Mouse (Mus musculus) kidney, postnatal 25 days (tissue): ENCODE results near the gene Rad51c.
"Not testable (repeated sequence)": the region's sequence is repeated elsewhere in the genome, so short reads cannot be mapped to it uniquely, and the experiment has no call there.

Source experiments
- DNase-seq, 2 experiments: peaks; one replicate each; pipeline ENCODE4 v3.0.0; 2021; ENCODE audit warnings: mixed read lengths in 2 of 2

The Rad51c gene

DNA sequence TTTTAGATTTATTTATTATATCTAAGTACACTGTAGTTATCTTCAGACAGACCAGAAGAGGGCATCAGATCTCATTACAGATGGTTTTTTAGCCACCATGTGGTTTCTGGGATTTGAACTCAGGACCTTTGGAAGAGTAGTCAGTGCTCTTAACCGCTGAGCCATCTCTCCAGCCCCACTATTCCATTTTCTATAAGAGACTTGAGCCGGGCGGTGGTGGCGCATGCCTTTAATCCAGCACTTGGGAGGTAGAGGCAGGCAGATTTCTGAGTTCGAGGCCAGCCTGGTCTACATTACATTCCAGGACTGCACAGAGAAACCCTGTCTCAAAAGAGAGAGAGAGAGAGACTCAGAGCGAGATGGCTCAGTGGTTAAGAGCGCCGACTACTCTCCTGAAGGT is 27.1 kb upstream of the Rad51c start:
- not testable (repeated sequence) for DNase-seq

- no peak for DNase-seq
Observed at GRCm38 (mm10) chr11:87430374-87430773, 25.6 kb upstream of the Rad51c start.

- no peak for DNase-seq
Observed at GRCm38 (mm10) chr11:87429363-87429762, 24.6 kb upstream of the Rad51c start.

DNA sequence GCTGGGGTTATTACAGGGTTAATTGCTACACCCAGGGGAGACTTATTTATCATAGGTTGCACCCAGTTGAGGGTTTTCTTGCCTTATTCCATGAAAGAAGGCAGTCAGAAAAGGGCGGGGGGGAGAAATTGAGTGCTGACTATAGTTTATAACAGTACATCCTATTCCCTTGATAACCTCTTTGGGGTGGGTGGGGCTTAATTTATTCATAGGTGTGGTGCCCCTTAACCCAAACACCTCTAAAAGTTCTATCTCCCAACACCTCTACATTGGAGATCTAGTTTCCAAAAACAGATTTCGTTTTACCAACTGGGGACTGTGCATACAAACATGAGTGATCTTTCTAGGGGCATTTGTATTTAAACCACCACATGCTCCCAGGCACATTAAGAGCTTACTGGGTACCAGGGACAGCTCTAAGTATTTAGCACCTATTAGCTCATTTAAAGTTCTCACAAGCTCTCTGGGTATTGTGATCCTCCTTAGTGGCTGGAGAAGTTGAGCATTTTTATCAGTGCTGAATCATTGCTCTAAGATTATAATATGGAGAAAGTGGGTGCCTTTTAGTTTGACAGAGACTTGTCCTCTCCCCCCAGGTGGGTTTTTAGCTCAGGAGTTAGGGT is 23.4 kb upstream of the Rad51c start:
- DNase-seq: no peak

DNA sequence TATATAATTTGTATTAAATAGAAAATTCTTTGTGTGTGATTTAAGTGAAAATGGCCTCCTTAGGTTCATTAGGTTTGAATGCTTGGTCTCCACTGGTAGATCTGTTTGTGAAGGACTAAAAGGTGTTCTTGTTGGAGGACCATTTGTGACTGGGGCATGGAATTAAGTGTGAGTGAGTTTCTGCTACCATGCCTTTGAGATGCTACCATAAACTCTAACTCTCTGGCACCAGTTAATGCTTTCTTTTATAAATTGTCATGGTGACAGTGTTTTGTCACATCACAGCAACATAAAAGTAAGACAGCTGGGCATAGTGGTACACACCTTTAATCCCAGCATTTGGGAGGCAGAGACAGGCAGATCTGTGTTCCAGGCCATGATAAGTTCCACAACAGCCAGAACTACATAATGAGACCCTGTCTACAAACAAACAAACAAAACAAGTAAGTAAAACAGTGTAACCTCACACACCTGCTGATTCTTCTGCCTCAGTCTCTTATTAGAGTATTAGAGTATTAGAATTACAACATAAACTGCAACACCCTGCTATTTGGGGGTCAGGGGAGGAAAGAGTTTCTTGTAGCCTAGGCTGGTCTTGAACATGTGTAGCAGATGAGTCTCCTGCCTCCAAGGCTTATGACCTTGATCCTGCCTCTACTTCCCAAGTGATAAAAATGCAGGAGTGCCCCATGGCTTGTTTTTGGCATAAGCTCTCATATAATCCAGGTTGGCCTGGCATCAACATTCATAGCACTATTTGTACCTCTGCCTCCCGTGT is 22.7 kb upstream of the Rad51c start:
- no peak for DNase-seq

- DNase-seq: peak; percentile 89 to 92
Observed at GRCm38 (mm10) chr11:87426450-87427250, 21.9 kb upstream of the Rad51c start.

DNA sequence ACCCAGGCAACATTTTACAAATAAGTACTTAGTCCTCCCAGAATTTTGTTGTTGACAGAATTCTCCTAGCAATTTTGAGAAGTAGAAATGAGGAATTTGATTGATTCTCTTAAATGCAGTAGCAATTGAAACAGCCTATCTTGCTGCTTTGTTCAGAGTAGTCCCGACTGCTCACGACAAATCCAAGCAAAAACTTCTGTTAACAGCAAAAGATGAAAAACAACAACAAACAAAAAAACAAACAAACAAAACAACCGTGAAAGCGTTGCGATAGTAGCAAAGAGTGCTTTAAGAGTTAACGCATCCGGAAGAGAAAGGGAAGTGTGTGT is 21.3 kb upstream of the Rad51c start:
- DNase-seq: no peak

GRCm38 (mm10) chr11:87423551-87424325 is 19.0 kb upstream of the Rad51c start:
- no peak for DNase-seq

DNA sequence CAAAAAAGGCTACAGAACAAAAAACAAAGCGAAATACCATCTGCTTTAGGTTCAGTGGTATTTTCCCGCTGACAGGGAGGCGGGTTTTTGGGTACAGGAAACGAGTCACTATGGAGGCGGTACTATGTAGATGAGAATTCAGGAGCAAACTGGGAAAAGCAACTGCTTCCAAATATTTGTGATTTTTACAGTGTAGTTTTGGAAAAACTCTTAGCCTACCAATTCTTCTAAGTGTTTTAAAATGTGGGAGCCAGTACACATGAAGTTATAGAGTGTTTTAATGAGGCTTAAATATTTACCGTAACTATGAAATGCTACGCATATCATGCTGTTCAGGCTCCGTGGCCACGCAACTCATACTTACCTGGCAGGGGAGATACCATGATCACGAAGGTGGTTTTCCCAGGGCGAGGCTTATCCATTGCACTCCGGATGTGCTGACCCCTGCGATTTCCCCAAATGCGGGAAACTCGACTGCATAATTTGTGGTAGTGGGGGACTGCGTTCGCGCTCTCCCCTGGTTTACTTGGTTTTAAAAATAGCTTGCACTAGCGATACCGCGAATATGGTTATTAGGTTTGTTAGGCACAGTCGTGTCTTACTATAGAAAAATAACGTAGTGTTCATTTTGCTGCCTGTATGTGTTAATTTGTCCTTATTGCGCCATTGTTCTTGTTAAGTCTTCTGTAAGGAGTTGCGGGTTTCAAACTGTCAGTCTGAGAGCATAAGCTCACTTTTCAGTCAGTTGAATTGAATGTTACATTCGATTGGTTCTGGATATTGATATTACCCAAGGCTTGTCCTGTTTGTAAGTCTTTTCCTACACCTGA is 18.0 kb upstream of the Rad51c start:
- peak; percentile 82 to 90 for DNase-seq

- peak; percentile 14 to 65 for DNase-seq
Observed at GRCm38 (mm10) chr11:87421760-87422201, 17.0 kb upstream of the Rad51c start.

- no peak for DNase-seq
Observed at GRCm38 (mm10) chr11:87420861-87421260, 16.1 kb upstream of the Rad51c start.

DNA sequence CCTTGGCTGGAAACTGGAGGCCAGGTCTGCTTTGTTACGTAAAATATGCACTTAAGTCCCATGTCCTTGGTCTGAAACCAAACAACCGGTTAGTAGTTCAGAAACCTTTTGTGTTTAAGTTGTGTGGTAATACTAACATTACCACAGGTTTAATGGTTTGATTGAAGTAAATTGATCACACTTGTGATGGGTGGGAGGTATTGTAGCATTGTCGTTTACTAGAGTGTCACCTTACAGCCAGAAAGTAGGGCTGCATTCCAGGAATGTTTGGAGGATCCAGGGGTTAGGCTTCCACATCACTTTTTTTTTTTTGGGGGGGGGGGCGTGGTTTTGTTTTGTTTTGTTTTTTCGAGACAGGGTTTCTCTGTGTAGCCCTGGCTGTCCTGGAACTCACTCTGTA is 11.4 kb upstream of the Rad51c start:
- DNase-seq: no peak

- not testable (repeated sequence) for DNase-seq
Observed at GRCm38 (mm10) chr11:87413412-87413811, 8.7 kb upstream of the Rad51c start.

- DNase-seq: peak; percentile 95
Observed at GRCm38 (mm10) chr11:87404111-87404853, 472 bp downstream of the Rad51c start.

DNA sequence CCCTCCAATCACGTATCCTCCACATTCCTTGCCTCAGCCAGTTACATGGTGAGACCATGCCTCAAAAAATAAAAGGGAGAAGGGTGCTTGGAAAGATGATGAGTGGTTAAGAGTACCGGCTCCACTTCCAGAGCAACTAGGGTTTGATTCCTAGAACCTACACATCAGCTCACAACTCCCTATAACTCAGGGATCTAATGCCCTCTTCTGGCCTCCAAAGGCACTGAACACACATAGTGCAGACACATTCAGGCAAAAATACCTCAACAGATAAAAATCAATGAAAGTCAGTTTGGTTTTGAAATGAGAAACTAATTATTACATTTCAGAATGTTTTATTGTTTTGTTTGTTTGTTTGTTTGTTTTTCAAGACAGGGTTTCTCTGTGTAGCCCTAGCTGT is 6.4 kb downstream of the Rad51c start:
- DNase-seq: no peak

DNA sequence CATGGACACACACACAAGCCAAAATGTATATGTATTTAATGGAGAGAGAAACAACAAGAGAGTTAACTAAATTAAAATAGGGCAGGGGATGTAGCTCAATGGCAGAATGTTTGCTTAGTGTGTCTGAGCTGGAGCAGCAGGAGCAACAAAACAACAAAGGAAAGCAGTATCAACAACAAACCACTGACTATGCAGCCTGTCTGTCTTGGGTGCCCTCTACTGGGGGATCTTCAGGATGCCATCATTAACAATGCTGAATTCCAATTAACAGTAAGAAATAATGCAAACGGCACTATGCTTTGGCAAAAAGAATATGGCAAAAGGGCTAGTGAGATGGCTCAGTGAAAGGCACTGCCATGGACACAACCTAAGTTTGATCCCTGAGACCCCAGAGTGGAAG is 10.9 kb downstream of the Rad51c start:
- DNase-seq: peak in 1 of 2 experiments; percentile 57

DNA sequence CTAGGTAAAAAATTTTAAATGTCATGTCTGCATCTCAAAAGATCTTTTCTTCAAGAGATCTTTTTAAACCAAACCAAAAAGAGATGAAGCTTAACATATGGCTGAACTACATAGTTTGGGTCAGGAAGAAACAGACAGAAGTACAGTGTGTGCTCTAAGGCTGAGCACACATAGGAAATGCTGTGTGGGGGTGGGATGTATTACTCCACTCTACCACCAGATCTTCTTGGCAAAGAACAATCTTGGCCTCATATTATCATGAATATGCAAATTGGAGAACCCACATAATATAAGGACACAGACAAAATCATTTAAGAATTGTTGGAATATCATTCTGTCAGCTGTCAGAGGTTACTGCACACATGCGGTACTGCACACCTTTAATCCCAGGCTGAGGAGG is 19.1 kb downstream of the Rad51c start:
- DNase-seq: no peak

DNA sequence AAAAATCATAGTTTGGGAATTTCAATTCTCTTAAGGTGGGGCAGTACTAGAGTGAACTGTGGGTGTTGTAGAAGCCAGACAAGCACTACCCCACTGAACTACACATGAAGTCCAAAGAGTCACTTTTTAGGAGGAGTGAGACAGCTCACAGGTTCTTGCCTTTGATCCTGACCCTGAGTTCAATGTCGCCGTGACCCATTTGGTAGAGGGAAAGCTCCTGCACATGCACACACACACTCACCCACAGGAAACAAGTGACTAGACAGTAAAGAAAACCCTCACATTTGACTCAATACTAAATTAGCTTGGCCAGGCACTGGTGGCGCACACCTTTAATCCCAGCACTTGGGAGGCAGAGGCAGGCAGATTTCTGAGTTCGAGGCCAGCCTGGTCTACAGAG is 20.2 kb downstream of the Rad51c start:
- no peak for DNase-seq

DNA sequence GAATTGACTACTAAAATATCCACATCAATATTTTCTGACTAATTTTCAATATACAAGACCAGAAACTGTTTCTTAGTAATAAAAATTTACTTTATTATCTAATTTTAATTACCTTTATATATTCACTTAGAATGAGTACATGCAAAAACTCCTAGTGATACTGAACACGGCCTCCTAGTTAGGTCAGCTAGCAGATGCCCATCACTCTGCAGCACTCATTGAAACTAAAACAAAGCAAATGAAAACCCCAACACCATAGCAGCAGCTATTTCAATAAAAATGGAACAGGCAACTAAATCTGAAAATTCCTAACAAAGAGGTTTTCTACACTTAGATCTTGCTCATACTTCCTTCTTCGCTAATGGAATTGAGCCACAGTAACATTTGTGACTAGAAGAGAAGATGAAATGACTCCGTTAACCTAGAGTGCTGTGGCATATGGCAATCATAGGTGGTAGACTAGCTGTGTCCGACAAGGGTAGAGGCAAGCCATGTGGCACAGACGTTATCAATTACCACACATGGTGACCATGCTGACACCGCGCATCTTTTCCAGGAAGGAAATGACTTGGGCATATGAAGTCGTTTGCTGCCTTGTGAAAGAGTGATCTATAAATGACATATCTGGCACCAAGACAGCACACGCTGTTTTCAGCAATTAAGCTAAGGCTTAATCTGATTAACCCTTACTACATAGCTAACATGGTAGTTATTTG is 36.7 kb downstream of the Rad51c start:
- no peak for DNase-seq

DNA sequence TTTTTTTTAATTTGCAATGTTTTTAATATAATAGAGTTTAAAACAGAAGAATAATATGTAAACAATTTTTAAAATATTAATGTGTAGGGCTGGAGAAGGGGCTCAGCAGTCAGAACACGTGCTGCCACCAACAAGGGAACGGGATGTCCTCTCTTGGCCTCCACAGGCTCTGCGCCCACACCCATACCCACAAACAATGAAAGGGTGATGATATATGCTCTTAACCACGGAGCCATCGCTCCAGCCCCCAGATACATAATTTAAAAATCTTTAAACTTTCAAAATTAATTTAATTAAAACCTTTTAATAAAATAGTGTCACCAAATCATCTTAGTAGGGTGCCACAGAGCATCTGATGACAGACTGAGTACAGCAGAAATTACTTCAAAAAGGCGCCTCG is 37.7 kb downstream of the Rad51c start:
- no peak for DNase-seq

DNA sequence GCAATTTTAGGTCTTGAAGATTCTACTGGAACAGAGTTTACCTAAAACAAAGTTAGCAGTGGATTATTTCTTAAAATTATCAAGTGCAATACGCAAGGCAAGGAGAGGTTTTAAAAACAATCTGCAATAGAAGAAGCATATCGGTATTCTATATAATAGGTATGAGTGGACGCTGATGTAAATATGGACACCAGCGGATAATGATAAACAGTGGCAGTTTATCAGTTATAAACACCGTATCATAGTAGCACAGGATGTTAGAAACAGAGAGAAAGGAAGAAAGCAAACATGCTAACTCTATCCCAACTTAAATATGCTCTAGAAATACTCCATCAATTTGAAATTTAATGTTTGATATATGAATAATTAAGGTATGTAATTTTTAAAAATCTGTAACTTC is 39.6 kb downstream of the Rad51c start:
- no peak for DNase-seq
